Mouse (Mus musculus) kidney, adult 2 months (tissue): ENCODE measurements around the gene Nop2. TPM values are rescaled to one million over a fixed set of nuclear protein-coding genes. Genes with fewer than 3 reads are reported as not detected.

Source experiments
- DNase-seq: peaks from one replicate; pipeline ENCODE4 v3.0.0; 2021
- H3K27ac ChIP-seq: fragments of 200-500 bp; 2 replicates; pipeline ENCODE4 v1.5.1; 2012; ENCODE audit warnings: low read depth, low read length, control low read depth, inconsistent platforms; ENCODE audit not compliant: insufficient read depth
- H3K27me3 ChIP-seq: fragments of 200-500 bp; replicated peaks from 2 replicates; pipeline ENCODE4 v1.6.1; 2012; ENCODE audit warnings: mild to moderate bottlenecking, moderate library complexity, low read length, inconsistent platforms; ENCODE audit not compliant: control insufficient read depth, insufficient read depth
- H3K36me3 ChIP-seq: fragments of 200-500 bp; 2 replicates; pipeline ENCODE4 v1.6.1; 2012; ENCODE audit warnings: mild to moderate bottlenecking, moderate library complexity, low read length, inconsistent platforms; ENCODE audit not compliant: control insufficient read depth, insufficient read depth
- H3K4me1 ChIP-seq: fragments of 200-500 bp; 2 replicates; pipeline ENCODE4 v1.6.1; 2011; ENCODE audit warnings: low read length; ENCODE audit not compliant: control insufficient read depth, insufficient read depth
- H3K4me3 ChIP-seq: fragments of 200-500 bp; 2 replicates; pipeline ENCODE4 v1.5.1; 2011; ENCODE audit warnings: mild to moderate bottlenecking, low read depth, low read length, control low read depth; ENCODE audit not compliant: insufficient read depth
- CTCF ChIP-seq: fragments of 200-500 bp; conservative IDR thresholded peaks from 2 replicates; pipeline ENCODE4 v1.5.1; 2011; ENCODE audit warnings: low read depth, mild to moderate bottlenecking, control low read depth, low read length, moderate library complexity, mixed read lengths; ENCODE audit not compliant: insufficient read depth, insufficient read length
- POLR2A ChIP-seq: fragments of 200-500 bp; IDR thresholded peaks from one replicate; pipeline ENCODE4 v1.6.1; 2011; ENCODE audit warnings: low read depth, low read length, control low read depth
- WGBS: fragments of 180-500 bp; shearing (Covaris S2); methylation state at CpG from one replicate; pipeline ENCODE4 v1.1.7; 2018; 5-methylcytosine and 5-hydroxymethylcytosine counted together
- polyA plus RNA-seq: library from polyadenylated mRNA; depleted of rRNA; stranded (reverse); fragments of >200 nt; gene quantifications from 2 replicates; pipeline ENCODE4 v1.2.3, GENCODE M21; 2012; rRNA removed

Gene Nop2
- polyA plus RNA-seq, result 15.5 and 16.5 TPM in 2 replicates

DNA sequence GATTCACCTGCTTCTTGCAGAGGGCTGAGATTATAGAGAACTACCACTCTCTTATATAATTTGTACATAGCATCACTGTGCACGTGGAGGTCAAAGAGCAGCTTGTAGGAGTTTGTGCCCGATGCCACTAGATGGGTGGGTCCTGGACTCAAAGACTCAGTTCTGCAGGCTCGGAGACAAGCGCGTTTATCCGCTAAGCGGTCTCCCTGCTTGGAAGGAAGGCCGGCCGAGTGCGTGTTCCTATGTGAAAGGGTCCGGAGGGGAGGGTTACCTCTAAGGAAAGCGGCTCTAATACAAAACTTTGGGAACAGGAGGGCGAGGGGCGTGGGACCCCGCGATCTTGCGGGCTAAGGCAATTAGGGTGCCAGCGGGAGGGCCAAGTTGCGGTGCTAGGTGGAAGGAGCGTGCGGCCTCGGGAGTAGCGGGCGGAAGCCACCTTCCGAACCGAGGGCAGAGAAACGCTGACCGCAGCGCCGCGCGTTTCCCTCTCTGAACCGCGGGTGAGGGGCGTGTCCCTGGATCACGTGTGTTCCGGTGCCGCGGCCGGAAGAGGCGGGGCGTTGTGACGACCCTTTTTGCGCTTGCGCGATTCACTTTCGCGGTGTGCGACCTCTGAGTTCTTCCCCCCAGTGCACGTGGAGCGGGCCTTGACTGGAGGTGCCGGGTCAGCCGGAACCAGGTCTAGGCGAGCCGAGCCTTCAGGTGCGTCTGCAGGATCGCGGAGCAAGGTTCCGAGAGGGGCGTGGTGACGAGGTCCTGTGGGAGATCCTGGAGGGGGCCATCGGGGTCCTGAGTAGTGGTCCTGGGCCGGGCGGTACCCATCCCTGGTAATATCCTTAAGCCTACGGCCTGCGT is at the start of gene Nop2:
Gene Nop2, plus strand, starts transcription at position 608 of the 855 bp plus-strand sequence.
- peak; percentile 93 for DNase-seq
- peak within 1 kb of the TSS; percentile 83 for H3K4me3 ChIP-seq
- no peaks in the 10 kb centered on the region; the same call in none of the 2 replicates for H3K36me3 ChIP-seq
- peaks cover 7% of the 10 kb centered on the region; the same call in 1 of the 2 replicates for H3K4me1 ChIP-seq
- H3K27ac ChIP-seq, result peak within 1 kb of the TSS; percentile 91
- 1% methylated on average over 66 of the region's 66 CpGs for WGBS
- no peaks in the 10 kb centered on the region for H3K27me3 ChIP-seq
- no peak for TF ChIP-seq CTCF
- peak; percentile 92 for TF ChIP-seq POLR2A

DNA sequence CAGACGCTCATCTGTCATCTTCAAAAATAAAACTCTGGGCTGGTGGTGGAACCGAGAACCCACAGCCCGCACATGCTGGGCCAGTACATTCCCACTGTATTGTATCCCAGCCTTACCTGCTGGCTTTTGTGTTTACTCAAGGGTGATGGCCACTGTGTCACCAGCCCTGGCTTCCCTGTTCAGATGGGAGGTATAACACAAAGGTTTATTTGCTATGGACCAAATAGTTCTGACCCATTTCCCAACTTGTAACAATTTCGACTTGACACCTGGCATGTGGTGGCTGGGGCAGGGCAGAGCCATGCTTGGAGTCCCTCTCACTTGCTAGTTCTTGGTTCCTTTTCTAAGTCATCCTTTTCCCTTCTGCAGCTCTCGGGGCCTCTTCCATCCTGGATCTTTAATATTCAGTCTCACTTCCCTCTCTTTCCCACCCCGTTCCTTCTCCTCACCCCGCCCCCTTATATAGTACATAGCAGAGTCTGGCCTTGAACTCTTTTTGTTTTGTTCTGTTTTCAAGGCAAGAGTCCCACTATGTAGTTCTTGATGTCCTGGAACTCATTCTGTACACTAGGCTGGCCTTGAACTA is 48.8 kb upstream of the Nop2 start:
- no peak for DNase-seq
- 94% methylated on average over 7 of the region's 7 CpGs for WGBS
- H3K27me3 ChIP-seq, result no peaks in the 10 kb centered on the region
- no peak for TF ChIP-seq CTCF
- H3K4me3 ChIP-seq, result no peak overlapping the region
- no peaks in the 10 kb centered on the region for H3K36me3 ChIP-seq
- H3K4me1 ChIP-seq, result peaks cover under 1% of the 10 kb centered on the region; the same call in 1 of the 2 replicates
- H3K27ac ChIP-seq, result no peak overlapping the region

DNA sequence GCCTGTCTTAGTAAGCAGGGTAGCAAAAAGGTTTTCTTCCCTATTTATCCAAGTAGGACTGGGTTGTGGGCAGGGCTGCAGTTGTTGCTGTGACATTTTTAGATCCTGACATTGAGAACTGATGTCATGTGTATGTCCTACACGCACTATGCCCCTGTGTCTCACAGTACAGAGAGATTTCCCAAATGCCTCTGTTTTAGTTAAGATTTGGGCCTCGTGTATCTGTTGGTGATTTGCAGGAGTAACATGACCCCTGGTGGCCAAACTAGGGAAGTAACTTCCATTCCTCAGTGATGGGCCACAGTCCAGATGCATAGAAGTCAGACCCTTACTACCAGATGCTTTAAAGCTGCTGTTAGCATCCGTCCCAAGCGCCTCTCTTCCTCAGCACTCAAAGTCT is 47.3 kb upstream of the Nop2 start:
- Histone ChIP-seq H3K36me3 (no peaks in the 10 kb centered on the region), H3K4me3 (no peak overlapping the region), H3K27ac (no peak overlapping the region), H3K4me1 (peaks cover 9% of the 10 kb centered on the region), H3K27me3 (no peaks in the 10 kb centered on the region)
- 5% methylated on average over 4 of the region's 4 CpGs for WGBS
- DNase-seq, result peak; percentile 78
- TF ChIP-seq CTCF (peak; percentile 80), POLR2A (no peak)

GRCm38 (mm10) chr6:125087937-125088336 is 43.8 kb upstream of the Nop2 start:
- no peak for DNase-seq
- WGBS, result 82% methylated on average over 3 of the region's 3 CpGs
- Histone ChIP-seq H3K36me3 (no peaks in the 10 kb centered on the region), H3K27ac (peak overlapping the region; percentile 87), H3K4me3 (no peak overlapping the region), H3K27me3 (no peaks in the 10 kb centered on the region), H3K4me1 (peaks cover 13% of the 10 kb centered on the region)
- TF ChIP-seq POLR2A (no peak), CTCF (no peak)

DNA sequence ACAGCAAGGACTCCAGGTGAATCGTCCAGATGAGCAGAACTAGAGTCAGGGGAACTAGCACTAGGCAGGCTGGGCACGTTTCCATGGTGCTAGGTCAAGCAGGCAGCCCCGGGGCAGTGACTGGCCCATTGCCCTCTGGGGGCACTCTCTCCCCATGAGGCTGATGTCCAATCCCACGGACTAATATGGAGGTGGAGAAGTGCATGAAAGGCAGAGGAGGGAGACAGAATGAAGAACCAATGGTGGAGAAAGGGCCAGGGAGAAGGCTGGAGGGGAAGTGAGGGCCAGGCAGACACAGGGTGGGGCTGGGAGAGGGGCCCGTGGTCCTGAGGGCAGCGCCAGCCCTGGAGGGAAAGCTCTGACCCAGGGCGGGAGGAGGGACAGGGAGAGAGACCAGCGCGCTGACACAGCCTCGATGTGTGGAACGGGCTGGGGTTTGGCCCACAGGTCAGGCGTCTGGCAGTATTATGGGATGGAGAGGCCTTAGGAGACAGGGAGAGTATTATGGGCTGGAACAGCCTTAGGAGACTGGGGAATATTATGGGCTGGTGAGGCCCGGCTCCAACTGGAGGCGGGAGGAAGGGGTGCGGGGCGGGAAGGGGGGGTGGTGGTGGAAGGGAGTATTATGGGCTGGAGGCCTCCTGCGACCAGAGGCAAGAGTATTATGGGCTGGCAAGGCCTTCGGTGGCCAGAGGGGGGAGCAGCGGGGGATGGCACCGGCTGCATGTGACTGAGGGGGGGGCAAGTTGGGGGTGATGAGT is 43.0 kb upstream of the Nop2 start:
- Histone ChIP-seq H3K4me3 (peak overlapping the region; percentile 4; the same call in 1 of the 2 replicates), H3K36me3 (no peaks in the 10 kb centered on the region), H3K27me3 (no peaks in the 10 kb centered on the region), H3K4me1 (peaks cover 13% of the 10 kb centered on the region), H3K27ac (peak overlapping the region; percentile 87)
- DNase-seq, result peak; percentile 94
- WGBS, result 3% methylated on average over 20 of the region's 20 CpGs
- no peak for TF ChIP-seq CTCF
- peak; percentile 13 for TF ChIP-seq POLR2A

- H3K4me3 ChIP-seq, result peak overlapping the region; percentile 2; the same call in 1 of the 2 replicates
- 5% methylated on average over 15 of the region's 15 CpGs for WGBS
- H3K27me3 ChIP-seq, result no peaks in the 10 kb centered on the region
- peak; percentile 90 for DNase-seq
- peaks cover 13% of the 10 kb centered on the region for H3K4me1 ChIP-seq
- TF ChIP-seq POLR2A (no peak), CTCF (no peak)
- peak overlapping the region; percentile 85 for H3K27ac ChIP-seq
- H3K36me3 ChIP-seq, result no peaks in the 10 kb centered on the region
Observed at GRCm38 (mm10) chr6:125089521-125090321, 42.0 kb upstream of the Nop2 start.
